Mouse (Mus musculus): ENCODE data around the gene Gm2016. TPM values are rescaled to one million over a fixed set of nuclear protein-coding genes. Genes with fewer than 3 reads are reported as not detected.
"Not testable (repeated sequence)": the region's sequence is repeated elsewhere in the genome, so short reads cannot be mapped to it uniquely, and the experiment has no call there.

Gm2016 gene
- not detected for total RNA-seq (2021)
- long read RNA-seq, result 0 reads

- DNase-seq (ENCODE audit: low spot score in 2 of 2), result not testable (repeated sequence)
These were observed at the start of gene Gm2016 for GRCm38 (mm10) chr12:87873772-87874171. Gene Gm2016 (plus strand): TSS chr12:87874072.

DNA sequence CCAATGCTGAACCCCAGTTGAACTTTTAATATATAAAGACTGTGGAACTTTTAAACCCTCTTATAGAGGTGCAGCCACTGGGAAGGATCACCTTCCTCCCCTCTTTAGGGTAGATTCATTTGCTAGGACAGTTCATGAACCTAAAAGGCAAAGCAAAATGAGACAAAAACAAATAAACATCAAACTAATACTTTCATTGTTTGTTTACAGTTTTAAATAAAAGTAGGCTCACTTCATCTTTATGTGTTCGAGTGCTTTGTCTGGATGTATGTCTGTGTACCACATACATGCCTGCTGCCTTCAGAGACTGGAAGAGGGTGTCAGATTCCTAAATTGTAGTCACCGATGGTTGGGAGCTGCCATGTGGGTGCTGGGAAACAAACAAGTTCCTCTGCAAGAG lies 31.6 kb upstream of the Gm2016 start, which contains the start of gene Gm2001:
Gm2001 (minus strand) TSS at position 101 of the 400 bp plus-strand sequence.
- DNase-seq (ENCODE audit: low spot score in 2 of 2), result not testable (repeated sequence)

DNA sequence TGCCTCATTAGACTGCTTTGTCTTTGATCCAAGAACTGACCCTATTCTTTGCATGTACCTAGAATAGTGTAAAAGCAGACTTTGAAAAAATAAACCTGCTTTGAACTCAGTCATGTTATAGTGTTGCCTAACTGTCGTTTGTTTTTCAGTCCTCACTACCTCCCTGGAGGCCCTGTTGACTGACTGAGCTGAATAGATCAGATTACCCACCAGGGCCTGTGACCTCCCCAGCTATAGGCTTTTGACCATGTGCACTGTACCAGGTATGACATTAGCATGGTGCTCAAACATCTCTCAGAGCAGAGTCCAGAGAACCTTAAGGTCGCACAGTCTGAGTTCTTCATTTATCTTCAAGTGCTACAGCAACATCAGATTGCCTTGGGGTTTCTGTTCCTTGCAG lies 23.2 kb upstream of the Gm2016 start:
- not testable (repeated sequence) for DNase-seq (ENCODE audit: low spot score in 2 of 2)

DNA sequence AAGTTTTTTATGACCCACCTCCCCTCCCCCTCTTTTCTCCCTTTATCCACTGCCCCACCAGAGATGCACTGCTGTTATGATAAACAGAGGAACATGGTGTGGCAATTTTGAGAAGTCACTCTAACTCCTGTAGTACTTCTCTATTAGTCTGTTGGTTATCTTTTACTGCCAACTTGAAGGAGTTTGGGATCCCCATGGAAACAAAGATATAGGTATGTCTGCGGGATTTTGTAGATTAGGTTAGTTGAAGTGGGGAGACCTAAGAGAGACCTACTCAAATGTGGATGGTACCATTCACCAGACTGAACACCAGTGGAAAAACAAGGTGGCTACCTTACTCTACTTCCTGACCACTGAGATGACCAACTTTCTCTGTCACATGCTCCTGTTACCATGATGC lies 17.8 kb upstream of the Gm2016 start:
- not testable (repeated sequence) for DNase-seq (ENCODE audit: low spot score in 2 of 2)

DNA sequence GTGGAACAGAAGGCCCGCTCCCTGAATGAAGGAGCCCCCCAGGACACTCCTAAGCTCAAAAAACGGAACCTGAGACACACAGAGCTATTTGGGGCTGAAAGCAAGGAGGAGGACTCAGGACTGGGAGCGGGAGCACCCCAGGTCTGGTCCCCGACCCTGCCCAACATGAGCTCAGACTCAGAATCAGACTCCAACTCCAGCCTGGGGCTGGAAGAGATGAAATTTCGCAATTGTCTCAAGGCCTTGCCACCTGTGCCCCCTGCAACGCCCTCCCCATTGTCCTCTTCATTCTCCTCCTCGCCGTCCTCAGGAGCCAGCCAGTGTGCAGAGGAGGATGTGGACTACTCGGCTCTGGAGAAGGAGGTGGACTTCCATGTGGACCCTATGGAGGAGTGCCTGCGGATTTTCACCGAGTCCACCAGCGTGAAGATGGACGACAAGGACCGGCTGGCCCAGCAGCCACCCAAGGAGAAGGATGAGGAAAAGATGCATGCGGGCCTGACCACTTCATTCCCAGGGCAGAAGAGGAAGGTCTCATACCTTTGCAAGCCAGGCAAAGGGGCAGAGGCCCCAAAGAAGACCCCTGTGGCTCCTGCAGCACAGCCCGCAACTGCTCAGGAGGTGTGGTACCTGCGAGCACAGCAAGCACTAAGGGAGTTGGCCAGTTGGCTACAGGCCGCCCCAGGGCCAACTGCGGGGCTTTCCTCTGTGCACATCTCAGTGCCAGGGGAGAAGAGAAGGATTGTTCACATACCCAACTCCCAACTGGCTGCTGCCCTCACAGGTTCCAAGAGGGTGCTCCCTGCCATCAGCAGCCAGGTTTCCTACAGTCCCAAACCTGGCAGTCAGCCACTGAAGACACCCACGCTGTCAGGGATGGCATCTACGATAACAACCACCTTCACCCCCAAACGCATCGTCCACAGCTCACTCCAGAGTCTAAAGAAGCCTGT lies 11.9 kb upstream of the Gm2016 start:
- not testable (repeated sequence) for DNase-seq (ENCODE audit: low spot score in 2 of 2)

DNA sequence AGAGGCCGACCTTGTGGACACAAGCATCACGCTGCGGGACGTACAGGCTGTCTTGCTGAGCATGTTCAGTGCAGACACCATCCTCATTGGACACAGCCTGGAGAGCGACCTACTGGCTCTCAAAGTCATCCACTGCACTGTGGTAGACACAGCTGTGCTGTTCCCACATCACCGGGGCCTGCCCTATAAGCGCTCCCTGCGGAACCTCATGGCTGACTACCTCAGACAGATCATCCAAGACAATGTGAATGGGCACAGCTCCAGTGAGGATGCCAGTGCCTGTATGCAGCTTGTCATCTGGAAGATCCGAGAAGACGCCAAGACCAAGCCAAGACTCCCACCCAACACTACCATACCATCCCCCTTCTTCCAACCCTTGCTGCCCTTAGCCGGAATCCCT lies 10.2 kb upstream of the Gm2016 start:
- not testable (repeated sequence) for DNase-seq (ENCODE audit: low spot score in 2 of 2)

GRCm38 (mm10) chr12:87864048-87864447 lies 9.8 kb upstream of the Gm2016 start:
- DNase-seq (ENCODE audit: low spot score in 2 of 2), result not testable (repeated sequence)

DNA sequence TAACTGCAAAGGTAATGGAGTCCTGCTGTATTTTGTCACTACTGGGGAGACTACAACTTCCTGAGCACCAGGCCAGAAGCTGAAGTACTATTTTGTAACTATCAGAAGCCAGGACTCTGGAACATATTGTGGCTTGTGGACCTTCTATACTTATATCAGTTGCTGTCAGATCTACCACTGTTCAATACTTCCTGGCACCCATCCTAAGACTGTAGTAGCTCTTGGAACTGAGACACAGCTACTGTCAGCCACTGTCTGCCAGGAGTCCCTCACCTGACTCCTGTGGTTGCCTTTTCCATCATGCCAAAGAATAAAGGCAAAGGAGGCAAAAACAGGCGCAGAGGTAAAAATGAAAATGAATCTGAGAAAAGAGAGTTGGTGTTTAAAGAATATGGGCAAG lies 21.2 kb downstream of the Gm2016 start, which contains the start of gene Gm2022:
Gm2022 (plus strand) TSS at position 301 of the 400 bp plus-strand sequence.
- not testable (repeated sequence) for DNase-seq (ENCODE audit: low spot score in 2 of 2)

- not testable (repeated sequence) for DNase-seq (ENCODE audit: low spot score in 2 of 2)
These were observed 45.8 kb downstream of the Gm2016 start, which contains the start of gene Gm2035 for GRCm38 (mm10) chr12:87919721-87920120. Gene Gm2035 (minus strand): TSS chr12:87919857.

Other genes with a start within 250 kb of the Gm2016 start
- gene Gm16381, start 229.5 kb upstream of the Gm2016 start, total RNA-seq (2021), result not detected
- gene Gm21319, start 98.3 kb upstream of the Gm2016 start, total RNA-seq (2021), result not detected
- not detected for gene Gm21936, start 78.6 kb upstream of the Gm2016 start, total RNA-seq (2021)
- not detected for gene BB287469, start 57.5 kb upstream of the Gm2016 start, total RNA-seq (2021)
- gene Gm2001, start 31.7 kb upstream of the Gm2016 start, total RNA-seq (2021), result not detected
- gene Gm2022, start 21.3 kb downstream of the Gm2016 start, total RNA-seq (2021), result not detected
- not detected for gene Gm2035, start 45.8 kb downstream of the Gm2016 start, total RNA-seq (2021)
- gene Gm2042, start 80.0 kb downstream of the Gm2016 start, total RNA-seq (2021), result not detected
- not detected for gene Gm2075, start 137.8 kb downstream of the Gm2016 start, total RNA-seq (2021)
- not detected for gene Gm6803, start 144.7 kb downstream of the Gm2016 start, total RNA-seq (2021)
- not detected for gene Gm2056, start 152.9 kb downstream of the Gm2016 start, total RNA-seq (2021)
- gene Gm16368, start 209.6 kb downstream of the Gm2016 start, total RNA-seq (2021), result not detected

All from layer of hippocampus, adult 18-20 months (tissue).